Mouse (Mus musculus): Measurements from ENCODE around the gene Taf6l. TPM values are rescaled to one million over a fixed set of nuclear protein-coding genes. Genes with fewer than 3 reads are reported as not detected.
A peak's percentile ranks its signal among the peaks of the same experiment; 100 is the strongest.

Taf6l gene
- polyA plus RNA-seq, 1 experiment from 2014 or later = 26.0 TPM

DNA sequence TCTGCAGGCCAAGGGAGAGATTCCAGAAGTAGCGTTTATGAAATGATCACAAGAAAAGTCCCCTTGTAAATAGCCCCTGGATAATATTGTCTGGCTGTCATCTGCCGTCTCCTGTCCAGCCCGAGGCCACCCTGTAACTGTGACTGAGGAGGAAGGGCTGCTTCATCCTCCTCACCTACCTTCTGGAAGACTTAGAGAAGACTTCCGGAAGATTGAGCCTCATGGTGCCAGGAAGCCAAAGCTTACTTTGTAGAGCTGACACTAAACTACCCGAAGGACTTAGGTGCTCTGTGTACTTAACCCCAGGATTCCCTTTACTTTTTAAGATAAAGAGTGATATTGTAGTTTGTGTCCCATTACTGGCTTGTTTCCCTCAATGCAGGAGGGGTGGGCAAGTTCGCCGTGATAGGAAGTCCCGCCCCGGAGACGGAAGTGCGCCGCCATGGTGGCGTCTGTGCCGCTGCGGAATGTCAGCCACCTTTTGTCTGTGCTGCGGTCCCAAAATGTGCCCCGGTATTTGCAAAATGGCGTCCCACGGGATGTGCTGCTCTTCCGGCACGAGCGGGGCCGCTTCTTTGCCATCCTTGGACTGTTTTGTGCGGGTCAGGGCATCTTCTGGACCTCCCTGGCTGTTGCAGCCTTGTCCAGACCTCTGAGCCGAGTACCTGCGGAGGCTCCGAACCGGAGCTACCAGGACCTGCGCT, 15.5 kb downstream of the Taf6l start, which contains the start of gene Tmem223:
TSS of gene Tmem223 (plus strand) at position 430 of the 704 bp plus-strand sequence.
- no peaks in the 10 kb centered on the region for H3K9me3 ChIP-seq (ENCODE audit: control insufficient read depth, low read length)
- peak; percentile 44; the same call in 1 of the 2 replicates for ATAC-seq (ENCODE audit: low read depth)
- H3K4me3 ChIP-seq (ENCODE audit: low read length) = peak within 1 kb of the TSS; percentile 73
- peak within 1 kb of the TSS; percentile 87 for H3K9ac ChIP-seq (ENCODE audit: low read length)
- H3K27me3 ChIP-seq (ENCODE audit: control insufficient read depth, insufficient read depth, low read depth, low read length) = no peaks in the 10 kb centered on the region
- WGBS = 12% methylated on average over 29 of the region's 29 CpGs
- H3K4me1 ChIP-seq (replicated peaks; ENCODE audit: control insufficient read depth, insufficient read depth, low read length) = peaks cover 24% of the 10 kb centered on the region
- H3K36me3 ChIP-seq (ENCODE audit: control insufficient read depth, insufficient read depth, low read length) = peaks cover 47% of the 10 kb centered on the region
- H3K27ac ChIP-seq (ENCODE audit: low read length) = peak within 1 kb of the TSS; percentile 86
- peak within 1 kb of the TSS; percentile 55 for H3K4me2 ChIP-seq (ENCODE audit: low read depth, low read length)

DNA sequence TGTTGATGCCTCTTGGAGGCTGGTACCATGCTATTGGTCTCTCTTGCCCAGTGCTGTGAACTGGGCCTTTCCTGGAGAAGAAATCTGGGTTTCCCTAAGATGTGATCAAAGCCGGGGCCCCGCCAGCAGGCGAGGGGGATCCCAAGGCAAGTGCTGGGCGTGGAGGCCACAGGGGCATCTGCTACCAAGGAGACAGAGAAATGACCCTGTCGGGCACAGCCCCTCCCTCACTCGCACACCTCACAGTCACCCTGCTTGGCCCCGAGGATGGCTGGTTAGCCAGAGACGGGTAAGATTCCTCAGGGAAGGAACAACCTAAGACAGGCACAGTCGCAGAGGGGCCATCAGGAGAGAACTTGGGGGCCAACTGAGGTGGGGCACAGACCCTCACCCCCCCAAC, 20.7 kb downstream of the Taf6l start:
- Histone ChIP-seq H3K4me1 (replicated peaks; ENCODE audit: control insufficient read depth, insufficient read depth, low read length) (peaks cover 4% of the 10 kb centered on the region; the same call in 1 of the 2 replicates), H3K27ac (ENCODE audit: low read length) (no peak overlapping the region), H3K4me2 (ENCODE audit: low read depth, low read length) (no peak overlapping the region), H3K36me3 (ENCODE audit: control insufficient read depth, insufficient read depth, low read length) (peaks cover 68% of the 10 kb centered on the region), H3K27me3 (ENCODE audit: control insufficient read depth, insufficient read depth, low read depth, low read length) (no peaks in the 10 kb centered on the region), H3K9me3 (ENCODE audit: control insufficient read depth, low read length) (no peaks in the 10 kb centered on the region), H3K9ac (ENCODE audit: low read length) (no peak overlapping the region), H3K4me3 (ENCODE audit: low read length) (no peak overlapping the region)
- no peak; the same call in 1 of the 2 replicates for ATAC-seq (ENCODE audit: low read depth)
- 93% methylated on average over 9 of the region's 9 CpGs for WGBS

DNA sequence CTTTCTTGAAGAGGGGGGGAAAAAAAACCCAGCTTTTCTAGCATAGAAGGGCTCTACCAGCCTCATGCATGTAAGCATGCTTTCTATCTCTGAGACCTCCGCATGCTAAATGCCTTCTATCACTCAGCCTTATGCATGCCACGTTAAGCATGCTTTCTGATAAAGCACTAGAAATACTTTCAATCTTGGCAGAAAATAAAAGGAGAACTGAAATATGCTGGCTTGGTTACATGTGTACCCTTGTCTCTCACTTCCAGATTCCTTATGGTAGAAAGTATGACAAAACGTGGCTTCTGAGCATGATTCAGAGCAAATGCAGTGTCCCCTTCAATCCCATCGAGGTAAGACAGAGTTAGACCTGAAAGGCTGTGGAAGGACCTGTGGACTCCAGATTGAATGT, 22.9 kb downstream of the Taf6l start:
- no peaks in the 10 kb centered on the region for H3K9me3 ChIP-seq (ENCODE audit: control insufficient read depth, low read length)
- H3K36me3 ChIP-seq (ENCODE audit: control insufficient read depth, insufficient read depth, low read length) = peaks cover 52% of the 10 kb centered on the region
- H3K4me3 ChIP-seq (ENCODE audit: low read length) = no peak overlapping the region
- H3K27me3 ChIP-seq (ENCODE audit: control insufficient read depth, insufficient read depth, low read depth, low read length) = no peaks in the 10 kb centered on the region
- no peak overlapping the region for H3K27ac ChIP-seq (ENCODE audit: low read length)
- WGBS = 85% methylated on average over 4 of the region's 4 CpGs
- H3K4me1 ChIP-seq (replicated peaks; ENCODE audit: control insufficient read depth, insufficient read depth, low read length) = peaks cover 4% of the 10 kb centered on the region
- no peak overlapping the region for H3K4me2 ChIP-seq (ENCODE audit: low read depth, low read length)
- ATAC-seq (ENCODE audit: low read depth) = no peak
- no peak overlapping the region for H3K9ac ChIP-seq (ENCODE audit: low read length)

DNA sequence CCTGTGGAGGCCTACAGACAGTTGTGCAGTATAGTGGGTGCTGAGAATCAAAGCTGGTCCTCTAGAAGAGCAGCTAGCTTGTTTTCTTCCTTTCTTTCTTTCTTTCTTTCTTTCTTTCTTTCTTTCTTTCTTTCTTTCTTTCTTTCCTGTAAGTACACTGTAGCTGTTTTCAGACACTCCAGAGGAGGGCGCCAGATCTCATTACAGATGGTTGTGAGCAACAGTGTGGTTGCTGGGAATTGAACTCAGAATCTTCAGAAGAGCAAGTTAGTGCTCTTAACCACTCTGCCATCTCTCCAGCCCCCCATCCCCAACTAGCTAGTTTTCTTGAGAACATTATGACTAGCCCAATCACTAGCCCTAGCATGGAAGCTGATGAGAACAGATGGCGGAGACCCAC, 25.5 kb downstream of the Taf6l start:
- ATAC-seq (ENCODE audit: low read depth) = no peak
- Histone ChIP-seq H3K27ac (ENCODE audit: low read length) (no peak overlapping the region), H3K4me1 (replicated peaks; ENCODE audit: control insufficient read depth, insufficient read depth, low read length) (peaks cover 13% of the 10 kb centered on the region), H3K9ac (ENCODE audit: low read length) (no peak overlapping the region), H3K36me3 (ENCODE audit: control insufficient read depth, insufficient read depth, low read length) (peaks cover 26% of the 10 kb centered on the region), H3K27me3 (ENCODE audit: control insufficient read depth, insufficient read depth, low read depth, low read length) (no peaks in the 10 kb centered on the region), H3K4me2 (ENCODE audit: low read depth, low read length) (no peak overlapping the region), H3K4me3 (ENCODE audit: low read length) (no peak overlapping the region), H3K9me3 (ENCODE audit: control insufficient read depth, low read length) (no peaks in the 10 kb centered on the region)
- WGBS = 98% methylated on average over 2 of the region's 2 CpGs

DNA sequence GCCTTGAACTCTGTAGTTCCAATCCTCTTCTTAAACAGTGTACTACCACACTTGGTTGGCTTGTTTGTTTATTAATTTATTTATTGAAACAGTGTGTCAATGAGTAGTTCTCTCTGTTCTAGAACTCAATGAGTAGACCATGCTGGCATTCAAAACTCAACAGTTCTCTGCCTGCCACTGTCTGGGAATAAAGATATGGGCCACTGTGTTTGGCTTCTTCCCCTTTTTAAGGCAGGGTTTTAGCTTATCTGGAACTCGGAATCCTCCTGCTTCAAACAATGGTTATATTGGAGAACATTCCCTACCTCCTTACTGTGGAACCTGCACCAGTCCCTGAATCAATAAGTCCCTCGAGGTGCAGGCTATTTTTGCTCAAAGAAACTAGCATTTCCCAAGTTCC, 27.3 kb downstream of the Taf6l start:
- 83% methylated on average over 2 of the region's 2 CpGs for WGBS
- Histone ChIP-seq H3K4me3 (ENCODE audit: low read length) (no peak overlapping the region), H3K27ac (ENCODE audit: low read length) (no peak overlapping the region), H3K9ac (ENCODE audit: low read length) (no peak overlapping the region), H3K9me3 (ENCODE audit: control insufficient read depth, low read length) (no peaks in the 10 kb centered on the region), H3K36me3 (ENCODE audit: control insufficient read depth, insufficient read depth, low read length) (peaks cover 19% of the 10 kb centered on the region), H3K4me1 (replicated peaks; ENCODE audit: control insufficient read depth, insufficient read depth, low read length) (peaks cover 18% of the 10 kb centered on the region), H3K27me3 (ENCODE audit: control insufficient read depth, insufficient read depth, low read depth, low read length) (no peaks in the 10 kb centered on the region), H3K4me2 (ENCODE audit: low read depth, low read length) (no peak overlapping the region)
- no peak for ATAC-seq (ENCODE audit: low read depth)

DNA sequence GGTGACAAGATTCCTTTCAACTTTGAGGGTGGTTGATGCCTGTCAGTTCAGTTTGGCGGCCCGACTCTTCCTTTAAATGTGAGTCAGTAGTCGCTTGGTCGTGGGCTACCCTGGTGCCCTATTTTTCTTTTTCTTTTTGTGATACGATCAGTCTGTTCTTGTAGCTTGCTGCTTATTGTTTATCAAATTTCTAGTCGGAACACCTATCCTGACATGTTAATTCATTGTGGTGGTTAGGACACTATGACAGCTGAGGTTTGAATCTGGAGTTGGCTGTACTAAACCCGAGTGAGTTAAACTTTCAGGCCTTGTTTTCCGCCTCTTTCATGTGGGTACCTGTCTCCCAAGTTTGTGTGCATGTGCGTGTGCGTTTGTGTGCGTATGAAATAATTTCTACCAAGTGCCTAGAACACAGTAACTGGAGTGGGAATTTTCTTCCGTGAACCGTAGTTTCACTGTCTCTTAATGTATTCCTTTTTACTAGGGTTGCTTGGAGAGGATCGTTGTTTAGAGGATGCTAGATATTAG, 28.7 kb downstream of the Taf6l start:
- WGBS = 3% methylated on average over 14 of the region's 14 CpGs
- no peak for ATAC-seq (ENCODE audit: low read depth)
- peaks cover 18% of the 10 kb centered on the region for H3K36me3 ChIP-seq (ENCODE audit: control insufficient read depth, insufficient read depth, low read length)
- peak overlapping the region; percentile 86 for H3K27ac ChIP-seq (ENCODE audit: low read length)
- peak overlapping the region; percentile 63 for H3K4me3 ChIP-seq (ENCODE audit: low read length)
- H3K4me1 ChIP-seq (replicated peaks; ENCODE audit: control insufficient read depth, insufficient read depth, low read length) = peaks cover 18% of the 10 kb centered on the region
- H3K4me2 ChIP-seq (ENCODE audit: low read depth, low read length) = peak overlapping the region; percentile 69
- H3K27me3 ChIP-seq (ENCODE audit: control insufficient read depth, insufficient read depth, low read depth, low read length) = no peaks in the 10 kb centered on the region
- peak overlapping the region; percentile 83 for H3K9ac ChIP-seq (ENCODE audit: low read length)
- H3K9me3 ChIP-seq (ENCODE audit: control insufficient read depth, low read length) = no peaks in the 10 kb centered on the region

DNA sequence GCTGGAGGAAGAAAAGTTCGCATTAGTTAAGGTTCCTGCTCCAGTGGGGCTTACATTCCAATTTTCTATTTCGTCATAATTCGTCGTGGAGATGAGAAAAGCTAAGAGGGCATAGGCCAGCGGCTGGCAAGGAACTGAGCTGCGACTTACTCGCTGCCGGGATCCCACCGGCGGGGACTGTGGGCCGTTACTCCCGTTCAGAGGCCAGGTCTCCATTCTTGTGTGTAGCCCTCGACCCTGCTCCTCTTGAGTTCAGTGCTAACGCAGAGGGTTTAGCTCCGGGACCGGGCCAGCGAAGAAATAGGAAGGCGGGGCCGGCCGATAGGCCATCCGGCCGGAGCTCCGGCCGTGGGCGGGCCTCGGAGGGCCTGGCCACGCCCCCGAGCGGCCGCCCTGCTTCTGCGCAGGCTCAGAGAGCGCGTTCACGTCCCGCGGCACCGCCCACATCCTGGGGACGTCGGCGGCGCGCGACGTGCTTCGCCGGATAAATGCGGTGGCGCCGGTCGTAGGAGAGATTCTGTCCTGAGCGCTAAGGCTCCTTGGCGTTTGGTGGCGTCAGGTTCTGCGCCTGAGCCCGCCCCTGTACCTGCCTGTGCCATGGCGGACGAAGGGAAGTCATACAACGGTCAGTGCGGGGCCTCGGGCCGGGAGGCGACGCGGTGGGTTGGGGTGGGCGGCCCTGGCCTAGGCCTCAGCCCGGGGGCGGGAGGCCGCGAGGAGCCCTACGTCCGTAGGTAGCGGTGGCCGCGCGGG, 29.4 kb downstream of the Taf6l start, which contains the start of gene Nxf1:
TSS of gene Nxf1 (plus strand) at position 439 of the 753 bp plus-strand sequence.
- Histone ChIP-seq H3K36me3 (ENCODE audit: control insufficient read depth, insufficient read depth, low read length) (peaks cover 24% of the 10 kb centered on the region), H3K4me3 (ENCODE audit: low read length) (peak within 1 kb of the TSS; percentile 63), H3K4me1 (replicated peaks; ENCODE audit: control insufficient read depth, insufficient read depth, low read length) (peaks cover 18% of the 10 kb centered on the region), H3K9me3 (ENCODE audit: control insufficient read depth, low read length) (no peaks in the 10 kb centered on the region), H3K9ac (ENCODE audit: low read length) (peak within 1 kb of the TSS; percentile 83), H3K27me3 (ENCODE audit: control insufficient read depth, insufficient read depth, low read depth, low read length) (no peaks in the 10 kb centered on the region), H3K27ac (ENCODE audit: low read length) (peak within 1 kb of the TSS; percentile 86), H3K4me2 (ENCODE audit: low read depth, low read length) (peak within 1 kb of the TSS; percentile 69)
- under 1% methylated on average over 75 of the region's 75 CpGs for WGBS
- peak; percentile 96 for ATAC-seq (ENCODE audit: low read depth)

DNA sequence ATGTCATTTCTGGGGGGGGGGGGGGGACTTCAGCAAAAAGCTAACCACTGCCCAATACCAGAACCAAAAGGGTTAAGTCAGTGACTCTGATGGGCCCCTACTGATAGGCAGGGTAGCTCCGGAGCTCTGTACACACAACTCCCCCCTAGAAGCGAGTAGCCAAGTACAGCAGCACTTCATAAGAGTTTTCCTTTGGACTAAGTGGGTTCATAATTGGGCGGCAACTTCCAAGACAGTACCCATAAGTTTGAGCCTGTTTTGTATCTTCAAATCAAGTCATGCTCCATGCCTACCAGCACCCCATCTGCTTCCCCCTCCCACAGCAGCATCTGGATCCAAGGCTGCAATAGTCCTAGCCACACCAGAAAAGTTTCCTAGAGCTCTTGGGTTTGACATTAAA, 30.6 kb downstream of the Taf6l start:
- no peaks in the 10 kb centered on the region for H3K27me3 ChIP-seq (ENCODE audit: control insufficient read depth, insufficient read depth, low read depth, low read length)
- ATAC-seq (ENCODE audit: low read depth) = no peak
- H3K27ac ChIP-seq (ENCODE audit: low read length) = no peak overlapping the region
- WGBS = 45% methylated on average over 3 of the region's 3 CpGs
- H3K4me3 ChIP-seq (ENCODE audit: low read length) = peak overlapping the region; percentile 63; the same call in 1 of the 2 replicates
- H3K9me3 ChIP-seq (ENCODE audit: control insufficient read depth, low read length) = no peaks in the 10 kb centered on the region
- peaks cover 18% of the 10 kb centered on the region for H3K4me1 ChIP-seq (replicated peaks; ENCODE audit: control insufficient read depth, insufficient read depth, low read length)
- H3K4me2 ChIP-seq (ENCODE audit: low read depth, low read length) = peak overlapping the region; percentile 58
- H3K36me3 ChIP-seq (ENCODE audit: control insufficient read depth, insufficient read depth, low read length) = peaks cover 34% of the 10 kb centered on the region
- H3K9ac ChIP-seq (ENCODE audit: low read length) = peak overlapping the region; percentile 11; the same call in 1 of the 2 replicates

DNA sequence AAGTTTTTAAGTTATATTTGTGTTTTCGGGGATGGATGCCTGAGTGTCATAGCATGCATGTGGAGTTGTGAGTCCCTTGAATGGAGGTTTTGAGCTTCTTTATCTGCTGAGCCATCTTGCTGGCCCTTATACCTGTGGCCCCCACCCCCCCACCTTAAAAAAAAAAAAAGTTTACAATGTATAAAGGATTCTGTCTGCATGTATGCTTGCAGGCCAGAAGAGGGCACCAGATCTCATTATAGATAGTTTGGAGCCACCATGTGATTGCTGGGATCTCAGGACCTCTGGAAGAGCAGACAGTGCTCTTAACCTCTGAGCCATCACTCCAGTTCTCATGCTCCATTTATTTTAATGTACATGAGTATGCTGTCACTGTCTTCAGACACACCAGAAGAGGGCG, 38.8 kb downstream of the Taf6l start:
- Histone ChIP-seq H3K4me1 (replicated peaks; ENCODE audit: control insufficient read depth, insufficient read depth, low read length) (peaks cover 7% of the 10 kb centered on the region), H3K9ac (ENCODE audit: low read length) (no peak overlapping the region), H3K9me3 (ENCODE audit: control insufficient read depth, low read length) (no peaks in the 10 kb centered on the region), H3K27ac (ENCODE audit: low read length) (no peak overlapping the region), H3K27me3 (ENCODE audit: control insufficient read depth, insufficient read depth, low read depth, low read length) (no peaks in the 10 kb centered on the region), H3K4me2 (ENCODE audit: low read depth, low read length) (no peak overlapping the region), H3K4me3 (ENCODE audit: low read length) (no peak overlapping the region), H3K36me3 (ENCODE audit: control insufficient read depth, insufficient read depth, low read length) (peaks cover 70% of the 10 kb centered on the region)
- no peak for ATAC-seq (ENCODE audit: low read depth)
- 70% methylated on average over 2 of the region's 2 CpGs for WGBS
